12 mouse cellular contexts compared by ENCODE assay signal in genomic region chr16:10626116-10626515, GRCm38 (mm10).
"Had no signal": no experiment of that assay in that cellular context is flagged by ENCODE, and none has a peak within 500 bp of the region (broad histone marks: within the 10 kb centered on the region; RNA-seq: fewer than 3 reads in every experiment).

No protein-coding gene starts in this region.

- DNase-seq: kidney, postnatal 14 days; layer of hippocampus, adult 9-11 months; layer of hippocampus, postnatal 36 days; left cerebral cortex, postnatal 4 days; lung, adult 18-20 months; lung, postnatal 36 days; thymus, adult 18-20 months; thymus, postnatal 14 days had no signal

- H3K4me3 ChIP-seq: kidney, embryonic 15.5 days; limb, embryonic 13.5 days; midbrain, embryonic 13.5 days had no signal

- H3K27ac ChIP-seq: kidney, embryonic 15.5 days; limb, embryonic 13.5 days; liver, embryonic 14.5 days; midbrain, embryonic 13.5 days had no signal

- H3K4me1 ChIP-seq: midbrain, embryonic 13.5 days had no signal

- H3K27me3 ChIP-seq: kidney, embryonic 15.5 days; limb, embryonic 13.5 days; midbrain, embryonic 13.5 days had no signal
